Mouse (Mus musculus): ENCODE measurements around the gene Olfr38. TPM values are rescaled to one million over a fixed set of nuclear protein-coding genes. Genes with fewer than 3 reads are reported as not detected.
A peak's percentile ranks its signal among the peaks of the same experiment; 100 is the strongest.

The Olfr38 gene
- not detected for total RNA-seq (2021)
- long read RNA-seq, experiment 1, result 0 reads
- long read RNA-seq, experiment 2, result 0 reads

DNA sequence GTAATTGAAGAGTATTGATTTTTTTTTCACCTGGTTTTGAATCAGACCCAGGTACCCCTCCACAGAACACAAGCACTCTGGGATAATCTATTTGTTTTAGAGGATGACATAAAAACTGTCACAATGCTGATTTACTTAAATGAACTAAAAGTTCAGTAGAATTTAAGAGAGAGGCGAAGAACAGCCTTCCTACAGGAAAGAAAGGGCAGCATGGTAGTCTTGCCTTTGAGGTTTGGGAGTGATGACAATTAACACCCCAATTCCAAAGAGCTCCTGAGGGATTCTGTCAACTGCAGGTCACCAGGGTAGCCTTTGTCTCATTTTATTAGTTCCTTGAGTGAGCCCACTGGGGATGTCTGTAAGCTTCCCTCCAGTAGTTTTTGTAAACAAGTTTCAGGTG is at the start of gene Olfr38:
Gene Olfr38, plus strand, starts transcription at position 301 of the 400 bp plus-strand sequence.
- no peak for DNase-seq

DNA sequence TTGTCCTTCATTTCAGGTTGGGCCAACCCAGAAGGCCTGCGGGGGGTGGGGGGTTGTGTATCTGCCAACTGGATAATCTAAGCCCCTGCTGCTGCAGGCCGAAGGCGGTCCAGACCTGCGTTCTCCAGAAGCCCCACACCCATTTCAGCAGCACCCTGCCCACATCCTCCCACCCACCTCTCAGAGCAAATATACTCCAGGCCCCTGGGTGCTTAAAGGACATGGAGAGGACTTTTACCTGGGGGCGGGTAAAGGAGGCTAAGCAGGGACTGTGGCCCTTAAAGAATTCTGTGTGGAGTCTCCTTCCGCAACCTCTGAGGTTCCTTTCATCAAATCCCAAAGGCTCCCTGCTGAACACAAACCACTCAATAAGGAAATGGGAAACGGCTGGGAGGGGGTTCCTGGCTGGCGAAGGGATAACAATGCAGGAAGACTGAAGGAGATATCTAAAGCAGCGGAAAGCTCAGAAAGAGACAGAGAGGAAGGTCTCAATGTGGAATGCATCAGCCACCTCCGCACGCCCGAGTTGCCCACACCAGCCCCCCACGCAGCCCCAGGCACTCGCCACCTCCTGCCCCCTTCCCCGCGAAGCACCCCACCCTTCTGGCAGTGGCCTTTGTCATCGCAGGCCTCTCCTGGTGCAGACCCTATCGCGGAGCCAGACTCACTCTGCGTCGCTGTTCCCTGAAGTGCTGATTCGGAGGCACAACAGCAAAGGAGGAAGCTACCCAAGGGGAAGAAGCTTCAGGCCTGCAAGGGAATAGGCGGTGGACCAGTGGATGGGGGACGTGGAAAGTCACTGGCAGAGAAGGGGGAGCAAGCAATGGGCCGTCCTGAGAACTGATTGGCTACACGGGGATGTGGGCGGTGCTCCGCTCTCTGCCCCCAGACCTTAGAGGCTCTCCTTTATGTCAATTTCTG is 46.7 kb upstream of the Olfr38 start, which contains the start of gene Tcaf1:
Gene Tcaf1, minus strand, starts transcription at position 798 of the 921 bp plus-strand sequence.
- peak; percentile 73 for DNase-seq

DNA sequence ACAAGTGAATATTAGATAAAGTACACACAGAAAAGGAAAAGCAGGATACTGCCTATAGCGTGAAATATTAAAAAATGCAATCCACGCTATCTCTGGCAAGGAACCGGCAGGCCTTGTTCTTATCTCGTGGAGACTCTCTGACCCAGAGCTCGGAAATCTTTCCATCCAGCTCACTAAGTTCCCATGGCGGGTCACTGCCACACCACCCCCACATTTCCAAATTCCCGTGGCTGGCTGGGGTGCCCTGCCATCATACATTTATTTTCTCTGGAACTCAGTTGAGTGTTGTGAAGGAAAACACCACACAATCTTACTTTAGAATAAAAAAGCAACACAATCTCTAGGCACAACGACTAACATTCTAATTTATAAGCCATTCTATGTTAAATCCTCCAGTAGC is 41.5 kb upstream of the Olfr38 start:
- DNase-seq, result no peak

DNA sequence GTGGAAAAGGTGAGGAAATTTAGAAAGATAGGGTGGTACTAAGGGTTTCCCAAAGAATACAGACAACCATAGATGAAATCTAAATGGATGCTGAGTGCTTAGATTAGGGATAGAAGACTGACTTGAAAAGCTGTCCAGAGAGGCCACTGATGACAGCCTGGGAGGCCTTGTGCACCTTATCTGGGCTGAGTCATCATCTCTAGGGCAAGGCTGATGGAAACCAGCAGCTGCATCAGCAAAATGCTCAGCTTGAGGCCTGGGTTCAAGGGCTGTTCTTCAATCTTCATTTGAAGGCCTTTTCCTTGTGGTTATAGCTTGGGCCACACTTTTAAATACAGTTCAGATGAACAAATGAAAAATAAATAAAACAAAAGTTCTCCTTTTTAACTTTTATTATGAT is 38.2 kb upstream of the Olfr38 start:
- DNase-seq, result no peak

DNA sequence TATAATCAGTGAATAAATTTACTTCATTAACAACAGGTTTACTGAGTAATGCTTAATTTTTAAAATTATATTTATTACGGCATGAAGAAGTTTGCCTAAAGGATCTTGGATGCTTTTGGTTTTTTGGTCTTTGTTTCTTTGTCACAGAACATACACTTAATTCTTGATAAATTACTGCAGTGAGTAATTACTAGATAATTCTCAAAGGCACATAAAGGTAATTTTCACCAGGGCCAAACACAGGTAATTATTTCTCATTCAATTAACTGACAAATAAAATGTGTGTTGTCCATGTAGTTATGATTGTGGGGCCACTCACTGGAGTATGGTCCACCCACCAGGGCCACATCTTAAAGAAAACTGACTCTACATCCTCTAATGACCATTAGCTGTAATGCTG is 17.1 kb upstream of the Olfr38 start, which contains the start of gene Olfr453:
Gene Olfr453, plus strand, starts transcription at position 301 of the 400 bp plus-strand sequence.
- DNase-seq, result no peak

DNA sequence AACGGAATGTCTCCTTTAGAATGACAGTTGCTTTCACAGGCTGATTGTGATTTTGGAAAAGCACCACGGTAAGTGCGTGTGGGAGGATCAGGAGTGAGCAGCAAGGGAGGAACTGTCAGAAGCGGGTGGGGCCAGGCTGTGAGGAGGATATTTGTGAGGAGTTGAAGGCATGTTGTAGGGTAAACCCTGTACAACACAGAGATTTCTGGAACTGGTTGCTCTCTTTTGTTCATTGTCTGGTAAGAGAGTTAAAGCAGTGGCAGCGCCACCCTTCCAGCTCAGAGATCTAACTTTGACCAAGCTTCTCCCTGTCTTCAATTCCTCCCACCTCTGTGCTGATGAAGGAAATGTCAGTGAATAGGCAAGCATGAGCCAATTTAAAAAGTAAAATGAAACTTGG is 13.9 kb upstream of the Olfr38 start:
- no peak for DNase-seq

DNA sequence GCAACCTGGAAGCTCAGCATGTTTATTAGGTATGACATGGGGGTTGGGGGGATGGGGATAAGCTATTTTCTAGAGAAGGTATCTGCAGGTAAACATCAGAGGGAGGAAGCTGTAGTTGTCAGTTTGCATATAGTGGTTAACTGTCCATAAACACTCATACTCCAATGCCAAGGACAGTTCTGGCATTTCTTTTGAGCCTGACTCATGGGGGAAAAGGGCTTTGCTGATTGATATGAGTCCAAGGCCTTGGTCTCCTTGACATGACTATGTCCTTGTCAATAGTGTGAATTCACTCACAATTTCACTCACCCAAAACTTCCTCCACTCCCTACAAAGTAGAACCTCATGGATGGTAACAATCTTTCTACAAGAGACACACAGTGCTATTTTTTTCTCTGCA is 8.4 kb upstream of the Olfr38 start:
- no peak for DNase-seq

DNA sequence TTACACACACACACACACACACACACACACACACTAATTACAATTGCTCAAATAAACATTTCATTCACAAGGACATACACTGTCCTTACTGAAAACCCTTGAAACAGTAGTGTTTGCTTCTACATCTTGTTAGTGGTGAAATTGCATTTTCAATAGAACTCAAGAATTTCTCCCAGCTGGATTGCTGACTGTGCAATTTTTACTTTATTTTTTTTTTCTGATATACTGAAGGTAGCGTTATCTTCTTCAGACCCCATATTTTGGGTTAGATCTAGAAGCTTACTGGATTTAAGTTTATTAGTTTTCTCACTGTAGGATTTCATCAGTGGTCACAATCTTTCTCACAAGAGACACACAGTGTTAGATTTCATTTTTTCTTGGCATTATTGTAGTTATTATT is 20.9 kb downstream of the Olfr38 start:
- no peak for DNase-seq

DNA sequence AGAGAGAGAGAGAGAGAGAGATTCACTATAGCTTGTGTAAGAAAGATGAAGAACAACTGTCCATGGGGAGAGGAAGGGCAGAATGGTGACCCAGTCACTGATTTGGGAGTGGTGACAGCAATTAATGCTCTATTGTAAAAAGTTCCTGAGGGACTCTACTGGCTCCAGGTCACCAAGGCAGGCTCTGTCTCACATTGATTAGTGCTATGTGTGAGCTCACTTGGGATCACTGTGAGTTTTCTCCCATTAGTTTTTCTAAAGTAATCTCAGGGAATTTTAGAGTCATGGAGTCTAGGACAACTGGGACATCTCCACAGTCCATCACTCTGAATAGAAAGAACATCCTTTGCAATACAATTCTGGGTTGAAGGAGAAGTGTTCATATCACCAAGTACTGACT is 28.6 kb downstream of the Olfr38 start, which contains the start of gene Olfr452:
Gene Olfr452, plus strand, starts transcription at position 301 of the 400 bp plus-strand sequence.
- DNase-seq, result no peak

DNA sequence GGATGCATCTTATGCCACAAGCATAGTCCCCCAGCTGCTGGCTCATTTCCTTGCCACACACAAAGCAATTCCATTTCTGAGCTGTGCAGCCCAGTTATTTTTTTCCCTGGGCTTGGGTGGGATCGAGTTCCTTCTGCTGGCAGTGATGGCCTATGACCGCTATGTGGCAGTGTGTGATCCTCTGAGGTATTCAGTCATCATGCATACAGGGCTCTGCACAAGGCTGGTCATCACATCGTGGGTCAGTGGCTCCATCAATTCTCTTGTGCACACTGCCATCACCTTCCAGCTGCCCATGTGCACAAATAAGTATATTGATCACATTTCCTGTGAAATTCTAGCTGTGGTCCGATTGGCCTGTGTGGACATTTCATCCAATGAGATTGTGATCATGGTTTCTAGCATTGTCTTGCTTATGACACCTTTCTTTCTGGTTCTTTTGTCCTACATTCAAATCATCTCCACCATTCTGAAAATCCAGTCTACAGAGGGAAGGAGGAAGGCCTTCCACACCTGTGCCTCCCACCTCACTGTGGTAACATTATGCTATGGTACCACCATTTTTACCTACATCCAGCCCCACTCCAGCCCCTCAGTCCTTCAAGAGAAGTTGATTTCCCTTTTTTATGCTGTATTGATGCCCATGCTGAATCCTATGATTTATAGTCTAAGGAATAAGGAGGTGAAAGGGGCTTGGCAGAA is 34.2 kb downstream of the Olfr38 start:
- DNase-seq, result no peak

DNA sequence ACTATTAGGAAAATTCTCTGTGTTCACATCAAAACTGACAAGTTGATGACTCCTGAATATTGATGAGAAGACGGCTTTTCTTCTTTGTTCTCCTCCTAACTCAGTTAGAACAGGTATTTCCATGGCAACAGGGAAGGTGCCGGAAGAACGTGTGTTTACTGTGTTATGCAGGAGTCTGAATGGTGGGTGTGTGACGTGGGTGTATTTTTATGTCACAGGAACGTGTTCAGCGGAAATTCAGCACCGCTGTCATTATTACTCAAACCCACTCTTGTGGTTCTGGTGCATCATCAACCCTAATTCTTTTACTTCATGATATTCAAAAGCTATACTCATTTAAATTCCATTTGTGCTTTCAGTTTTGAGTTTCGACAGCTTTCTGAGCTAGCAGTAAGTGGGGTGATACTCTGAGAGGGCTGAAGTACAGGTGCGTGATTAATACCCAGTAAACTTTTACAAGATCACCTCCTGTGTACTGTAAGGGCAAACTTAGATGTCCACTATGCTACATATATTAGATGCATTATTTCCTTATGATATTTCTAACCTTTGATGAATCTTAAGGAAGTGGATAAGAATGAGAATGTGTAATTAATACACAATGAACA is 34.8 kb downstream of the Olfr38 start:
- no peak for DNase-seq

DNA sequence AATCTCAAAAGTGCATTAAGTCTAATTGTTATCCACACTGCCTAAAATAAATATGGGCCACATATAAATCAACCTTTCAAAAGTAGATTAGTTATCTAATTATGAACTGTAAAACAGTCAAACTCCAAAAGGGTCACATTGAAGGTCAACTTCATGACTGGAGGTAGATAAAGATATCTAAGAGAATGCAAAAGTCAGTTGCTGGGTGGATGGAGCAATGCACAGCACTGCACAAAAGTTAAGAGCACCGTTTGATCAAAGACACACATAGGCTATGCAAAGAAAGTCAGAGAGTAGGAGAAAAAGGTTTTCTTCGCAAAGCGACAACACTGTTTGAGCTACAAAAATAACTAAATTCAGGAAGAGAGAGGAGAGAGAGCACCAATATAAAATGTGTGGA is 38.8 kb downstream of the Olfr38 start:
- no peak for DNase-seq

DNA sequence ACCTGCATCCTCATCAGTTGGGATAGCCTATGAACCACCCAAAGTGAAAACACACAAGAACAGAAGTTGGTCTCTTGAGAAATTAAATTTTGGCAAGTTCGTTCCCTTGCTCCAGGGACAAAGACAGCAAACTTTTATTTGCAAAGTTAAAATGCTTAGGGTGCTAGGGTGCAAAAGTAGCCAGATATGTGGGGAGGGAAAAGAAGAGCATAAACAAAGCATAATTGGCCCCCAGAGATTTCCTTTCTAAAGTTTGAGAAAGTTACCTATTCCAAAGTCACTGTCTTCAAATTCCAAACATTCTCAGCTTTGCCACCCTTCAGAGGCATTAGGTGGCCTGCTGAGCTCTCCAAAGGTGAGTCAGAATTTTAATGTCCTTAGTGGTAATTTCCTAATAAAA is 55.4 kb downstream of the Olfr38 start, which contains the start of gene Olfr450:
Gene Olfr450, plus strand, starts transcription at position 301 of the 400 bp plus-strand sequence.
- DNase-seq, result no peak

Other genes starting within 250 kb of the Olfr38 start
- not detected for gene Olfr455, start 208.8 kb upstream of the Olfr38 start, total RNA-seq (2021)
- not detected for gene Tcaf3, start 158.7 kb upstream of the Olfr38 start, total RNA-seq (2021)
- 1 to 10 TPM; 6.0 to 6.3 TPM for gene Tcaf2, start 111.2 kb upstream of the Olfr38 start, total RNA-seq (2021)
- gene Tcaf1, start 46.3 kb upstream of the Olfr38 start, total RNA-seq (2021), result 10 to 100 TPM; 24.7 to 26.3 TPM
- gene Olfr453, start 17.0 kb upstream of the Olfr38 start, total RNA-seq (2021), result not detected
- not detected for gene Olfr452, start 28.7 kb downstream of the Olfr38 start, total RNA-seq (2021)
- not detected for gene Olfr450, start 55.5 kb downstream of the Olfr38 start, total RNA-seq (2021)
- gene Olfr449, start 78.0 kb downstream of the Olfr38 start, total RNA-seq (2021), result not detected
- not detected for gene Olfr448, start 134.0 kb downstream of the Olfr38 start, total RNA-seq (2021)
- gene Olfr447, start 152.5 kb downstream of the Olfr38 start, total RNA-seq (2021), result not detected
- not detected for gene Olfr446, start 165.0 kb downstream of the Olfr38 start, total RNA-seq (2021)
- gene Olfr444, start 192.7 kb downstream of the Olfr38 start, total RNA-seq (2021), result not detected